Mouse (Mus musculus): ENCODE results near the gene Gnai3. TPM values are rescaled to one million over a fixed set of nuclear protein-coding genes. Genes with fewer than 3 reads are reported as not detected.
A peak's percentile ranks its signal among the peaks of the same experiment; 100 is the strongest.

The Gnai3 gene
- total RNA-seq, 2 experiments from 2014 or later = 21.7 to 45.7 TPM

- no peak for ATAC-seq (replicated peaks; ENCODE audit: low FRiP score, poor library complexity, severe bottlenecking)
These were observed 24.8 kb downstream of the Gnai3 start for GRCm38 (mm10) chr3:108121101-108121500.

GRCm38 (mm10) chr3:108117465-108117864, 28.5 kb downstream of the Gnai3 start:
- ATAC-seq (replicated peaks; ENCODE audit: low FRiP score, poor library complexity, severe bottlenecking) = no peak

GRCm38 (mm10) chr3:108113591-108114289, 32.2 kb downstream of the Gnai3 start:
- no peak for ATAC-seq (replicated peaks; ENCODE audit: low FRiP score, poor library complexity, severe bottlenecking)

- ATAC-seq (replicated peaks; ENCODE audit: low FRiP score, poor library complexity, severe bottlenecking) = no peak
These were observed 33.3 kb downstream of the Gnai3 start for GRCm38 (mm10) chr3:108112666-108113065.

- no peak for ATAC-seq (replicated peaks; ENCODE audit: low FRiP score, poor library complexity, severe bottlenecking)
These were observed 33.7 kb downstream of the Gnai3 start for GRCm38 (mm10) chr3:108112246-108112645.

GRCm38 (mm10) chr3:108111320-108111719, 34.6 kb downstream of the Gnai3 start:
- ATAC-seq (replicated peaks; ENCODE audit: low FRiP score, poor library complexity, severe bottlenecking) = no peak

GRCm38 (mm10) chr3:108105281-108105680, 40.7 kb downstream of the Gnai3 start:
- no peak for ATAC-seq (replicated peaks; ENCODE audit: low FRiP score, poor library complexity, severe bottlenecking)

- no peak for ATAC-seq (replicated peaks; ENCODE audit: low FRiP score, poor library complexity, severe bottlenecking)
These were observed 43.9 kb downstream of the Gnai3 start for GRCm38 (mm10) chr3:108102075-108102474.

- no peak for ATAC-seq (replicated peaks; ENCODE audit: low FRiP score, poor library complexity, severe bottlenecking)
These were observed 44.4 kb downstream of the Gnai3 start for GRCm38 (mm10) chr3:108101594-108101993.

GRCm38 (mm10) chr3:108098316-108098715, 47.6 kb downstream of the Gnai3 start:
- peak; percentile 46; the same call in 1 of the 2 replicates for ATAC-seq (replicated peaks; ENCODE audit: low FRiP score, poor library complexity, severe bottlenecking)

GRCm38 (mm10) chr3:108097656-108098055, 48.3 kb downstream of the Gnai3 start:
- ATAC-seq (replicated peaks; ENCODE audit: low FRiP score, poor library complexity, severe bottlenecking) = peak; percentile 37; the same call in 1 of the 2 replicates

GRCm38 (mm10) chr3:108096726-108097125, 49.2 kb downstream of the Gnai3 start:
- peak; percentile 73 for ATAC-seq (replicated peaks; ENCODE audit: low FRiP score, poor library complexity, severe bottlenecking)

- 0 out of 2 replicates have a peak, but pooled peaks have one; percentile 37 for ATAC-seq (replicated peaks; ENCODE audit: low FRiP score, poor library complexity, severe bottlenecking)
These were observed 49.7 kb downstream of the Gnai3 start for GRCm38 (mm10) chr3:108096226-108096625.

- ATAC-seq (replicated peaks; ENCODE audit: low FRiP score, poor library complexity, severe bottlenecking) = no peak
These were observed 50.8 kb downstream of the Gnai3 start for GRCm38 (mm10) chr3:108094976-108095760.

- no peak for ATAC-seq (replicated peaks; ENCODE audit: low FRiP score, poor library complexity, severe bottlenecking)
These were observed 51.8 kb downstream of the Gnai3 start for GRCm38 (mm10) chr3:108094146-108094545.

- ATAC-seq (replicated peaks; ENCODE audit: low FRiP score, poor library complexity, severe bottlenecking) = no peak
These were observed 52.6 kb downstream of the Gnai3 start for GRCm38 (mm10) chr3:108093306-108093705.

- ATAC-seq (replicated peaks; ENCODE audit: low FRiP score, poor library complexity, severe bottlenecking) = no peak
These were observed 53.3 kb downstream of the Gnai3 start, which contains the start of gene Gnat2 for GRCm38 (mm10) chr3:108092536-108093115. Gene Gnat2 (plus strand): TSS chr3:108092789.

GRCm38 (mm10) chr3:108092030-108092429, 53.9 kb downstream of the Gnai3 start:
- no peak for ATAC-seq (replicated peaks; ENCODE audit: low FRiP score, poor library complexity, severe bottlenecking)

- ATAC-seq (replicated peaks; ENCODE audit: low FRiP score, poor library complexity, severe bottlenecking) = no peak
These were observed 55.4 kb downstream of the Gnai3 start for GRCm38 (mm10) chr3:108090561-108090960.

- no peak for ATAC-seq (replicated peaks; ENCODE audit: low FRiP score, poor library complexity, severe bottlenecking)
These were observed 56.0 kb downstream of the Gnai3 start for GRCm38 (mm10) chr3:108089916-108090315.

Measured in erythroid progenitor cell, adult 5-6 weeks (primary cell).